Mouse (Mus musculus): ENCODE data around the gene Eef1akmt1. TPM values are rescaled to one million over a fixed set of nuclear protein-coding genes. Genes with fewer than 3 reads are reported as not detected.

The Eef1akmt1 gene
- polyA plus RNA-seq, 1 experiment from 2014 or later: 89.6 TPM

GRCm38 (mm10) chr14:57529786-57530515 is 41.5 kb downstream of the Eef1akmt1 start:
- peaks cover 12% of the 10 kb centered on the region for H3K27me3 ChIP-seq
- no peaks in the 10 kb centered on the region for H3K36me3 ChIP-seq
- no peak for ATAC-seq (ENCODE audit: low FRiP score, low read depth)
- H3K27ac ChIP-seq (replicated peaks): no peak overlapping the region
- H3K9me3 ChIP-seq: no peaks in the 10 kb centered on the region
- H3K4me1 ChIP-seq (replicated peaks): peaks cover 30% of the 10 kb centered on the region
- H3K4me3 ChIP-seq: no peak overlapping the region
- H3K4me2 ChIP-seq: no peak overlapping the region
- 65% methylated on average over 5 of the region's 5 CpGs for WGBS
- no peak overlapping the region for H3K9ac ChIP-seq

- Histone ChIP-seq H3K27me3 (peaks cover 12% of the 10 kb centered on the region), H3K9me3 (no peaks in the 10 kb centered on the region), H3K4me3 (no peak overlapping the region), H3K27ac (replicated peaks) (no peak overlapping the region), H3K9ac (no peak overlapping the region), H3K36me3 (no peaks in the 10 kb centered on the region), H3K4me1 (replicated peaks) (peaks cover 26% of the 10 kb centered on the region), H3K4me2 (no peak overlapping the region)
- 57% methylated on average over 10 of the region's 10 CpGs for WGBS
- no peak for ATAC-seq (ENCODE audit: low FRiP score, low read depth)
Measured at GRCm38 (mm10) chr14:57529086-57529785, 42.2 kb downstream of the Eef1akmt1 start.

GRCm38 (mm10) chr14:57527598-57527997 is 43.8 kb downstream of the Eef1akmt1 start:
- Histone ChIP-seq H3K27ac (replicated peaks) (no peak overlapping the region), H3K4me1 (replicated peaks) (peaks cover 24% of the 10 kb centered on the region), H3K4me3 (no peak overlapping the region), H3K9me3 (no peaks in the 10 kb centered on the region), H3K9ac (no peak overlapping the region), H3K27me3 (peaks cover 16% of the 10 kb centered on the region), H3K4me2 (no peak overlapping the region), H3K36me3 (no peaks in the 10 kb centered on the region)
- no peak for ATAC-seq (ENCODE audit: low FRiP score, low read depth)
- WGBS: 30% methylated on average over 2 of the region's 2 CpGs

GRCm38 (mm10) chr14:57527122-57527521 is 44.3 kb downstream of the Eef1akmt1 start:
- Histone ChIP-seq H3K4me3 (no peak overlapping the region), H3K9me3 (no peaks in the 10 kb centered on the region), H3K27ac (replicated peaks) (no peak overlapping the region), H3K36me3 (no peaks in the 10 kb centered on the region), H3K4me1 (replicated peaks) (peaks cover 24% of the 10 kb centered on the region), H3K27me3 (peaks cover 14% of the 10 kb centered on the region), H3K4me2 (no peak overlapping the region), H3K9ac (no peak overlapping the region)
- 43% methylated on average over 7 of the region's 7 CpGs for WGBS
- ATAC-seq (ENCODE audit: low FRiP score, low read depth): no peak

GRCm38 (mm10) chr14:57526050-57526623 is 45.3 kb downstream of the Eef1akmt1 start:
- no peaks in the 10 kb centered on the region for H3K9me3 ChIP-seq
- 61% methylated on average over 10 of the region's 10 CpGs for WGBS
- H3K27ac ChIP-seq (replicated peaks): peak overlapping the region; percentile 72
- H3K4me3 ChIP-seq: peak overlapping the region; percentile 69
- peaks cover 14% of the 10 kb centered on the region for H3K27me3 ChIP-seq
- 0 out of 2 replicates have a peak overlapping the region, but pooled peaks have one; percentile 75 for H3K9ac ChIP-seq
- peaks cover 24% of the 10 kb centered on the region for H3K4me1 ChIP-seq (replicated peaks)
- no peaks in the 10 kb centered on the region for H3K36me3 ChIP-seq
- peak; percentile 25; the same call in 1 of the 2 replicates for ATAC-seq (ENCODE audit: low FRiP score, low read depth)
- H3K4me2 ChIP-seq: peak overlapping the region; percentile 72

- WGBS: 1% methylated on average over 45 of the region's 60 CpGs
- H3K9me3 ChIP-seq: no peaks in the 10 kb centered on the region
Measured at GRCm38 (mm10) chr14:57525388-57526049, 45.9 kb downstream of the Eef1akmt1 start.

GRCm38 (mm10) chr14:57524671-57525387 is 46.6 kb downstream of the Eef1akmt1 start, which contains the start of gene Il17d:
Gene Il17d (plus strand): TSS chr14:57524777.
- Histone ChIP-seq H3K4me2 (peak within 1 kb of the TSS; percentile 72), H3K27ac (replicated peaks) (peak within 1 kb of the TSS; percentile 72), H3K9me3 (no peaks in the 10 kb centered on the region), H3K4me1 (replicated peaks) (peaks cover 24% of the 10 kb centered on the region), H3K36me3 (no peaks in the 10 kb centered on the region), H3K4me3 (peak within 1 kb of the TSS; percentile 69), H3K27me3 (peaks cover 14% of the 10 kb centered on the region), H3K9ac (peak within 1 kb of the TSS; percentile 75)
- ATAC-seq (ENCODE audit: low FRiP score, low read depth): peak; percentile 60
- under 1% methylated on average over 58 of the region's 104 CpGs for WGBS

More at GRCm38 (mm10) chr14:57525388-57526049, 45.9 kb downstream of the Eef1akmt1 start:
- peak overlapping the region; percentile 75 for H3K9ac ChIP-seq
- H3K27ac ChIP-seq (replicated peaks): peak overlapping the region; percentile 72
- peak overlapping the region; percentile 72 for H3K4me2 ChIP-seq
- peaks cover 14% of the 10 kb centered on the region for H3K27me3 ChIP-seq
- peaks cover 24% of the 10 kb centered on the region for H3K4me1 ChIP-seq (replicated peaks)
- H3K36me3 ChIP-seq: no peaks in the 10 kb centered on the region
- ATAC-seq (ENCODE audit: low FRiP score, low read depth): peak; percentile 86
- peak overlapping the region; percentile 69 for H3K4me3 ChIP-seq

- Histone ChIP-seq H3K27me3 (peaks cover 14% of the 10 kb centered on the region), H3K4me3 (no peak overlapping the region), H3K9me3 (no peaks in the 10 kb centered on the region), H3K4me1 (replicated peaks) (peaks cover 24% of the 10 kb centered on the region), H3K4me2 (peak overlapping the region; percentile 72), H3K36me3 (no peaks in the 10 kb centered on the region), H3K27ac (replicated peaks) (no peak overlapping the region), H3K9ac (no peak overlapping the region)
- WGBS: 89% methylated on average over 9 of the region's 9 CpGs
- no peak for ATAC-seq (ENCODE audit: low FRiP score, low read depth)
Measured at GRCm38 (mm10) chr14:57523762-57524161, 47.6 kb downstream of the Eef1akmt1 start.

GRCm38 (mm10) chr14:57517001-57517400 is 54.4 kb downstream of the Eef1akmt1 start:
- WGBS: 91% methylated on average over 7 of the region's 7 CpGs
- H3K9me3 ChIP-seq: no peaks in the 10 kb centered on the region
- H3K4me1 ChIP-seq (replicated peaks): no peaks in the 10 kb centered on the region
- H3K27ac ChIP-seq (replicated peaks): no peak overlapping the region
- no peak overlapping the region for H3K9ac ChIP-seq
- ATAC-seq (ENCODE audit: low FRiP score, low read depth): no peak
- H3K4me2 ChIP-seq: no peak overlapping the region
- no peak overlapping the region for H3K4me3 ChIP-seq
- peaks cover 2% of the 10 kb centered on the region; the same call in 1 of the 2 replicates for H3K36me3 ChIP-seq
- H3K27me3 ChIP-seq: no peaks in the 10 kb centered on the region

- Histone ChIP-seq H3K4me2 (no peak overlapping the region), H3K36me3 (peaks cover 2% of the 10 kb centered on the region; the same call in 1 of the 2 replicates), H3K27me3 (no peaks in the 10 kb centered on the region), H3K27ac (replicated peaks) (no peak overlapping the region), H3K4me1 (replicated peaks) (no peaks in the 10 kb centered on the region), H3K4me3 (no peak overlapping the region), H3K9ac (no peak overlapping the region), H3K9me3 (no peaks in the 10 kb centered on the region)
- 89% methylated on average over 6 of the region's 6 CpGs for WGBS
- ATAC-seq (ENCODE audit: low FRiP score, low read depth): no peak
Measured at GRCm38 (mm10) chr14:57515156-57515762, 56.2 kb downstream of the Eef1akmt1 start.

- ATAC-seq (ENCODE audit: low FRiP score, low read depth): peak; percentile 88
- Histone ChIP-seq H3K4me2 (no peak overlapping the region), H3K9ac (no peak overlapping the region), H3K27ac (replicated peaks) (no peak overlapping the region), H3K9me3 (no peaks in the 10 kb centered on the region), H3K36me3 (no peaks in the 10 kb centered on the region), H3K27me3 (no peaks in the 10 kb centered on the region), H3K4me1 (replicated peaks) (no peaks in the 10 kb centered on the region), H3K4me3 (no peak overlapping the region)
- WGBS: 55% methylated on average over 6 of the region's 6 CpGs
Measured at GRCm38 (mm10) chr14:57509554-57509953, 61.9 kb downstream of the Eef1akmt1 start.

Data from hindbrain, embryonic 15.5 days (tissue).